Mouse (Mus musculus): ENCODE data around the gene Tpgs1. TPM values are rescaled to one million over a fixed set of nuclear protein-coding genes. Genes with fewer than 3 reads are reported as not detected.
A peak's percentile ranks its signal among the peaks of the same experiment; 100 is the strongest.

Tpgs1 gene
- polyA plus RNA-seq, 1 experiment from 2014 or later, result 53.2 TPM

- Histone ChIP-seq H3K27ac (ENCODE audit: low read length) (no peak overlapping the region), H3K36me3 (ENCODE audit: control insufficient read depth, insufficient read depth, low read length) (peaks cover 34% of the 10 kb centered on the region), H3K4me3 (replicated peaks; ENCODE audit: low read length) (no peak overlapping the region), H3K9me3 (replicated peaks; ENCODE audit: control insufficient read depth, low read length) (no peaks in the 10 kb centered on the region), H3K9ac (ENCODE audit: low read length) (no peak overlapping the region), H3K27me3 (ENCODE audit: control insufficient read depth, insufficient read depth, low read length) (peaks cover 34% of the 10 kb centered on the region), H3K4me1 (ENCODE audit: control insufficient read depth, insufficient read depth, low read length) (peaks cover 11% of the 10 kb centered on the region), H3K4me2 (ENCODE audit: low read depth, low read length) (no peak overlapping the region)
- ATAC-seq (ENCODE audit: insufficient read depth, low FRiP score), result peak; percentile 45; the same call in 1 of the 2 replicates
- WGBS, result 19% methylated on average over 4 of the region's 6 CpGs
Observed at GRCm38 (mm10) chr10:79712499-79713126, 43.4 kb downstream of the Tpgs1 start.

GRCm38 (mm10) chr10:79713163-79713562 lies 44.0 kb downstream of the Tpgs1 start:
- H3K4me2 ChIP-seq (ENCODE audit: low read depth, low read length), result no peak overlapping the region
- H3K27me3 ChIP-seq (ENCODE audit: control insufficient read depth, insufficient read depth, low read length), result peaks cover 39% of the 10 kb centered on the region
- H3K9ac ChIP-seq (ENCODE audit: low read length), result no peak overlapping the region
- no peak overlapping the region for H3K27ac ChIP-seq (ENCODE audit: low read length)
- no peak overlapping the region for H3K4me3 ChIP-seq (replicated peaks; ENCODE audit: low read length)
- peaks cover 14% of the 10 kb centered on the region for H3K4me1 ChIP-seq (ENCODE audit: control insufficient read depth, insufficient read depth, low read length)
- 22% methylated on average over 1 of the region's 1 CpGs for WGBS
- peaks cover 34% of the 10 kb centered on the region for H3K36me3 ChIP-seq (ENCODE audit: control insufficient read depth, insufficient read depth, low read length)
- H3K9me3 ChIP-seq (replicated peaks; ENCODE audit: control insufficient read depth, low read length), result no peaks in the 10 kb centered on the region
- ATAC-seq (ENCODE audit: insufficient read depth, low FRiP score), result no peak

GRCm38 (mm10) chr10:79714996-79715395 lies 45.8 kb downstream of the Tpgs1 start:
- Histone ChIP-seq H3K4me2 (ENCODE audit: low read depth, low read length) (no peak overlapping the region), H3K9ac (ENCODE audit: low read length) (no peak overlapping the region), H3K4me3 (replicated peaks; ENCODE audit: low read length) (no peak overlapping the region), H3K4me1 (ENCODE audit: control insufficient read depth, insufficient read depth, low read length) (peaks cover 14% of the 10 kb centered on the region), H3K9me3 (replicated peaks; ENCODE audit: control insufficient read depth, low read length) (no peaks in the 10 kb centered on the region), H3K27me3 (ENCODE audit: control insufficient read depth, insufficient read depth, low read length) (peaks cover 41% of the 10 kb centered on the region), H3K36me3 (ENCODE audit: control insufficient read depth, insufficient read depth, low read length) (peaks cover 21% of the 10 kb centered on the region), H3K27ac (ENCODE audit: low read length) (no peak overlapping the region)
- no peak for ATAC-seq (ENCODE audit: insufficient read depth, low FRiP score)
- 62% methylated on average over 4 of the region's 4 CpGs for WGBS

- no peak within 1 kb of the TSS for H3K27ac ChIP-seq (ENCODE audit: low read length)
Observed at GRCm38 (mm10) chr10:79716254-79716987, 47.3 kb downstream of the Tpgs1 start, which contains the start of gene Hcn2. TSS of gene Hcn2 (plus strand) at chr10:79716634.

GRCm38 (mm10) chr10:79716988-79717355 lies 47.8 kb downstream of the Tpgs1 start:
- Histone ChIP-seq H3K9me3 (replicated peaks; ENCODE audit: control insufficient read depth, low read length) (no peaks in the 10 kb centered on the region), H3K4me2 (ENCODE audit: low read depth, low read length) (peak overlapping the region; percentile 95), H3K36me3 (ENCODE audit: control insufficient read depth, insufficient read depth, low read length) (peaks cover 2% of the 10 kb centered on the region; the same call in 1 of the 2 replicates), H3K4me3 (replicated peaks; ENCODE audit: low read length) (peak overlapping the region; percentile 63), H3K9ac (ENCODE audit: low read length) (peak overlapping the region; percentile 66), H3K4me1 (ENCODE audit: control insufficient read depth, insufficient read depth, low read length) (peaks cover 14% of the 10 kb centered on the region), H3K27ac (ENCODE audit: low read length) (no peak overlapping the region), H3K27me3 (ENCODE audit: control insufficient read depth, insufficient read depth, low read length) (peaks cover 41% of the 10 kb centered on the region)
- WGBS, result under 1% methylated on average over 44 of the region's 44 CpGs
- ATAC-seq (ENCODE audit: insufficient read depth, low FRiP score), result no peak

More at GRCm38 (mm10) chr10:79716254-79716987, 47.3 kb downstream of the Tpgs1 start, which contains the start of gene Hcn2:
- peak within 1 kb of the TSS; percentile 95 for H3K4me2 ChIP-seq (ENCODE audit: low read depth, low read length)
- peaks cover 14% of the 10 kb centered on the region for H3K4me1 ChIP-seq (ENCODE audit: control insufficient read depth, insufficient read depth, low read length)
- H3K9me3 ChIP-seq (replicated peaks; ENCODE audit: control insufficient read depth, low read length), result no peaks in the 10 kb centered on the region
- peaks cover 7% of the 10 kb centered on the region for H3K36me3 ChIP-seq (ENCODE audit: control insufficient read depth, insufficient read depth, low read length)
- peak within 1 kb of the TSS; percentile 66 for H3K9ac ChIP-seq (ENCODE audit: low read length)
- peaks cover 41% of the 10 kb centered on the region for H3K27me3 ChIP-seq (ENCODE audit: control insufficient read depth, insufficient read depth, low read length)
- ATAC-seq (ENCODE audit: insufficient read depth, low FRiP score), result 0 out of 2 replicates have a peak, but pooled peaks have one; percentile 23
- H3K4me3 ChIP-seq (replicated peaks; ENCODE audit: low read length), result peak within 1 kb of the TSS; percentile 63
- WGBS, result 3% methylated on average over 61 of the region's 91 CpGs

GRCm38 (mm10) chr10:79717640-79718357 lies 48.6 kb downstream of the Tpgs1 start:
- Histone ChIP-seq H3K27ac (ENCODE audit: low read length) (no peak overlapping the region), H3K36me3 (ENCODE audit: control insufficient read depth, insufficient read depth, low read length) (no peaks in the 10 kb centered on the region), H3K4me2 (ENCODE audit: low read depth, low read length) (peak overlapping the region; percentile 95), H3K27me3 (ENCODE audit: control insufficient read depth, insufficient read depth, low read length) (peaks cover 41% of the 10 kb centered on the region), H3K4me3 (replicated peaks; ENCODE audit: low read length) (peak overlapping the region; percentile 63), H3K9ac (ENCODE audit: low read length) (no peak overlapping the region), H3K9me3 (replicated peaks; ENCODE audit: control insufficient read depth, low read length) (no peaks in the 10 kb centered on the region), H3K4me1 (ENCODE audit: control insufficient read depth, insufficient read depth, low read length) (peaks cover 14% of the 10 kb centered on the region)
- 4% methylated on average over 43 of the region's 43 CpGs for WGBS
- no peak for ATAC-seq (ENCODE audit: insufficient read depth, low FRiP score)

- WGBS, result 59% methylated on average over 5 of the region's 5 CpGs
- no peak overlapping the region for H3K4me2 ChIP-seq (ENCODE audit: low read depth, low read length)
- H3K9me3 ChIP-seq (replicated peaks; ENCODE audit: control insufficient read depth, low read length), result no peaks in the 10 kb centered on the region
- H3K27me3 ChIP-seq (ENCODE audit: control insufficient read depth, insufficient read depth, low read length), result peaks cover 21% of the 10 kb centered on the region
- no peak overlapping the region for H3K27ac ChIP-seq (ENCODE audit: low read length)
- no peaks in the 10 kb centered on the region for H3K36me3 ChIP-seq (ENCODE audit: control insufficient read depth, insufficient read depth, low read length)
- no peak overlapping the region for H3K9ac ChIP-seq (ENCODE audit: low read length)
- peaks cover 13% of the 10 kb centered on the region for H3K4me1 ChIP-seq (ENCODE audit: control insufficient read depth, insufficient read depth, low read length)
- no peak for ATAC-seq (ENCODE audit: insufficient read depth, low FRiP score)
- no peak overlapping the region for H3K4me3 ChIP-seq (replicated peaks; ENCODE audit: low read length)
Observed at GRCm38 (mm10) chr10:79721089-79721488, 51.9 kb downstream of the Tpgs1 start.

GRCm38 (mm10) chr10:79723047-79723446 lies 53.9 kb downstream of the Tpgs1 start:
- no peak for ATAC-seq (ENCODE audit: insufficient read depth, low FRiP score)
- Histone ChIP-seq H3K36me3 (ENCODE audit: control insufficient read depth, insufficient read depth, low read length) (no peaks in the 10 kb centered on the region), H3K4me1 (ENCODE audit: control insufficient read depth, insufficient read depth, low read length) (no peaks in the 10 kb centered on the region), H3K9ac (ENCODE audit: low read length) (no peak overlapping the region), H3K27me3 (ENCODE audit: control insufficient read depth, insufficient read depth, low read length) (peaks cover 4% of the 10 kb centered on the region), H3K9me3 (replicated peaks; ENCODE audit: control insufficient read depth, low read length) (no peaks in the 10 kb centered on the region), H3K4me3 (replicated peaks; ENCODE audit: low read length) (no peak overlapping the region), H3K4me2 (ENCODE audit: low read depth, low read length) (no peak overlapping the region), H3K27ac (ENCODE audit: low read length) (no peak overlapping the region)
- WGBS, result 63% methylated on average over 6 of the region's 6 CpGs

GRCm38 (mm10) chr10:79723692-79724091 lies 54.5 kb downstream of the Tpgs1 start:
- Histone ChIP-seq H3K27me3 (ENCODE audit: control insufficient read depth, insufficient read depth, low read length) (no peaks in the 10 kb centered on the region), H3K27ac (ENCODE audit: low read length) (no peak overlapping the region), H3K4me2 (ENCODE audit: low read depth, low read length) (no peak overlapping the region), H3K9ac (ENCODE audit: low read length) (no peak overlapping the region), H3K4me3 (replicated peaks; ENCODE audit: low read length) (no peak overlapping the region), H3K9me3 (replicated peaks; ENCODE audit: control insufficient read depth, low read length) (no peaks in the 10 kb centered on the region), H3K36me3 (ENCODE audit: control insufficient read depth, insufficient read depth, low read length) (no peaks in the 10 kb centered on the region), H3K4me1 (ENCODE audit: control insufficient read depth, insufficient read depth, low read length) (no peaks in the 10 kb centered on the region)
- WGBS, result 75% methylated on average over 7 of the region's 7 CpGs
- no peak for ATAC-seq (ENCODE audit: insufficient read depth, low FRiP score)

Data from stomach, embryonic 16.5 days (tissue).